In genomic region chr11:35608794-35609193, GRCm38 (mm10) we compare ENCODE assay signal across 28 mouse cellular contexts.
DNase-seq lines count a peak whose midpoint lies in the region; ATAC-seq and TF ChIP-seq lines count a peak whose summit lies in the region.
"Had no signal": no experiment of that assay in that cellular context is flagged by ENCODE, and none has a peak within 500 bp of the region (broad histone marks: within the 10 kb centered on the region; RNA-seq: fewer than 3 reads in every experiment).

No protein-coding gene starts in this region.

- intact Hi-C loops in heart, postnatal 14 days (cut with DNase I), result no loop called here

- peaks cover 26% of the 10 kb centered on the region for H3K36me3 ChIP-seq in midbrain, embryonic 10.5 days
- H3K36me3 ChIP-seq in midbrain, embryonic 14.5 days (ENCODE audit: control insufficient read depth, insufficient read depth, low read length), result no peaks in the 10 kb centered on the region
- no peaks in the 10 kb centered on the region for H3K36me3 ChIP-seq in CH12.LX (replicated peaks in 1 of 2; ENCODE audit: control insufficient read depth in 1 of 2, insufficient read depth in 1 of 2, low read length in 1 of 2)
- no peaks in the 10 kb centered on the region for H3K36me3 ChIP-seq in neural tube, embryonic 14.5 days (ENCODE audit: control insufficient read depth, insufficient read depth, low read length)
- H3K36me3 ChIP-seq: embryonic facial prominence, embryonic 15.5 days; heart, embryonic 15.5 days; liver, embryonic 15.5 days had no signal

- H3K79me2 ChIP-seq in CH12.LX (replicated peaks; ENCODE audit: control insufficient read depth, extremely low read depth, insufficient read depth, poor library complexity, severe bottlenecking), result no peaks in the 10 kb centered on the region

- dilution Hi-C loops in CH12.LX (cut with MboI; ENCODE audit: extremely low pct_ligation_motif_present, extremely low pct_unique_long_range_greater_than_20kb, low sequenced_read_pairs), result no loop called here

- H3K4me3 ChIP-seq in midbrain, embryonic 10.5 days, result no peak overlapping the region
- no peak overlapping the region for H3K4me3 ChIP-seq in midbrain, embryonic 14.5 days (replicated peaks; ENCODE audit: low read depth, low read length)
- H3K4me3 ChIP-seq in CH12.LX (replicated peaks in 1 of 3; ENCODE audit: low read depth in 2 of 3, low read length in 2 of 3, poor library complexity in 1 of 3), result no peak overlapping the region
- H3K4me3 ChIP-seq in neural tube, embryonic 14.5 days (ENCODE audit: low read depth, low read length), result no peak overlapping the region
- H3K4me3 ChIP-seq in layer of hippocampus, adult 2 months, result no peak overlapping the region
- H3K4me3 ChIP-seq: embryonic facial prominence, embryonic 10.5 days; embryonic facial prominence, embryonic 15.5 days; forebrain, embryonic 13.5 days; heart, embryonic 10.5 days; heart, embryonic 15.5 days; liver, embryonic 15.5 days had no signal

- TF ChIP-seq EP300 in CH12.LX (IDR thresholded peaks at IDR 0.05; ENCODE audit: low read length), result no peak

- no peak for TF ChIP-seq CTCF in CH12.LX (conservative IDR thresholded peaks at IDR 0.05 in 1 of 2, IDR thresholded peaks at IDR 0.05 in 1 of 2; ENCODE audit: low read depth in 2 of 2, low read length in 2 of 2)
- TF ChIP-seq CTCF in brain, embryonic 14.5 days (IDR thresholded peaks at IDR 0.05; ENCODE audit: borderline replicate concordance, extremely low read depth, insufficient read depth, insufficient read length), result no peak
- no peak for TF ChIP-seq CTCF in layer of hippocampus, adult 2 months (conservative IDR thresholded peaks at IDR 0.05)

- H3K27ac ChIP-seq in midbrain, embryonic 10.5 days (replicated peaks), result peak overlapping the region; percentile 61
- H3K27ac ChIP-seq in midbrain, embryonic 14.5 days (replicated peaks; ENCODE audit: low read depth, low read length), result no peak overlapping the region
- no peak overlapping the region for H3K27ac ChIP-seq in CH12.LX (ENCODE audit: insufficient read depth, low read depth)
- no peak overlapping the region for H3K27ac ChIP-seq in neural tube, embryonic 14.5 days (ENCODE audit: low read depth, low read length)
- no peak overlapping the region; the same call in 1 of the 2 replicates for H3K27ac ChIP-seq in layer of hippocampus, adult 2 months
- H3K27ac ChIP-seq: embryonic facial prominence, embryonic 10.5 days; embryonic facial prominence, embryonic 15.5 days; forebrain, embryonic 13.5 days; heart, embryonic 10.5 days; heart, embryonic 15.5 days; liver, embryonic 15.5 days had no signal

- WGBS in midbrain, embryonic 10.5 days, result 74% methylated on average over 5 of the region's 5 CpGs
- WGBS in midbrain, embryonic 14.5 days, result 54% methylated on average over 5 of the region's 5 CpGs
- WGBS in neural tube, embryonic 14.5 days, result 49% methylated on average over 5 of the region's 5 CpGs

- in situ Hi-C loops in CH12.LX (cut with MboI; ENCODE audit: low pct_ligation_motif_present, low pct_unique_long_range_greater_than_20kb, low sequenced_read_pairs), result no loop called here

- no peak for TF ChIP-seq RAD21 in CH12.LX (IDR thresholded peaks at IDR 0.05; ENCODE audit: low read depth, low read length)

- no peak overlapping the region for H3K9ac ChIP-seq in midbrain, embryonic 14.5 days (replicated peaks; ENCODE audit: low read length)
- no peak overlapping the region for H3K9ac ChIP-seq in CH12.LX (ENCODE audit: insufficient read depth, low read depth)
- no peak overlapping the region for H3K9ac ChIP-seq in neural tube, embryonic 14.5 days (replicated peaks; ENCODE audit: low read depth, low read length)
- H3K9ac ChIP-seq: embryonic facial prominence, embryonic 15.5 days; forebrain, embryonic 13.5 days; heart, embryonic 15.5 days; liver, embryonic 15.5 days; lung, embryonic 14.5 days had no signal

- peaks cover 66% of the 10 kb centered on the region for H3K4me1 ChIP-seq in midbrain, embryonic 10.5 days
- peaks cover 22% of the 10 kb centered on the region for H3K4me1 ChIP-seq in midbrain, embryonic 14.5 days (ENCODE audit: control insufficient read depth, insufficient read depth, low read length)
- peaks cover 0 to 47% of the 10 kb centered on the region in 2 experiments; a peak in 2 of 4 replicates for H3K4me1 ChIP-seq in CH12.LX (ENCODE audit: control insufficient read depth in 1 of 2, insufficient read depth in 2 of 2)
- peaks cover 10% of the 10 kb centered on the region for H3K4me1 ChIP-seq in neural tube, embryonic 14.5 days (ENCODE audit: control insufficient read depth, insufficient read depth, low read length)
- H3K4me1 ChIP-seq: heart, embryonic 15.5 days; liver, embryonic 15.5 days had no signal

- no peak overlapping the region for H3K4me2 ChIP-seq in midbrain, embryonic 14.5 days (ENCODE audit: low read length)
- no peak overlapping the region for H3K4me2 ChIP-seq in CH12.LX (ENCODE audit: insufficient read depth, low read depth, poor library complexity, severe bottlenecking)
- H3K4me2 ChIP-seq in neural tube, embryonic 14.5 days (ENCODE audit: low read depth, low read length), result no peak overlapping the region
- H3K4me2 ChIP-seq: embryonic facial prominence, embryonic 15.5 days; forebrain, embryonic 13.5 days; heart, embryonic 15.5 days; liver, embryonic 15.5 days; lung, embryonic 14.5 days had no signal

- no peak for TF ChIP-seq POLR2A in CH12.LX (IDR thresholded peaks at IDR 0.05; ENCODE audit: low read depth, low read length)
- TF ChIP-seq POLR2A in brain, embryonic 14.5 days (IDR thresholded peaks at IDR 0.05; ENCODE audit: borderline replicate concordance, extremely low read depth, insufficient read depth, insufficient read length, poor library complexity, severe bottlenecking), result no peak

- no peak for DNase-seq in midbrain, embryonic 10.5 days (ENCODE audit: low spot score)
- DNase-seq in midbrain, embryonic 14.5 days, result no peak
- DNase-seq in CH12.LX (ENCODE audit: extremely low read depth), result peak; percentile 38
- DNase-seq in brain, embryonic 14.5 days (ENCODE audit: low read depth), result peak; percentile 41
- no peak for DNase-seq in layer of hippocampus, adult 2 months (ENCODE audit: low spot score in 2 of 2)
- no peak for DNase-seq in heart, postnatal 14 days
- DNase-seq: adrenal gland, adult 2 months; adrenal gland, postnatal 36 days; cerebellum, adult 2 months; cerebellum, postnatal 14 days; gastrocnemius, postnatal 14 days; heart, adult 11 months; heart, postnatal 36 days; kidney, adult 9 months; kidney, postnatal 10 days; liver; lung, embryonic 14.5 days; thymus, postnatal 4 days had no signal

- ATAC-seq in midbrain, embryonic 14.5 days (ENCODE audit: low FRiP score, low TSS enrichment), result no peak
- ATAC-seq in neural tube, embryonic 14.5 days (ENCODE audit: low read depth), result peak; percentile 35; the same call in 1 of the 2 replicates
- ATAC-seq: activated CD4-positive, CD25-positive, alpha-beta regulatory T cell, adult 4 months; CD4-positive, CD25-positive, alpha-beta regulatory T cell, adult 4 months; forebrain, embryonic 13.5 days; intestine, postnatal 0 days had no signal

- H3K9me3 ChIP-seq in midbrain, embryonic 10.5 days (replicated peaks), result no peaks in the 10 kb centered on the region
- no peaks in the 10 kb centered on the region for H3K9me3 ChIP-seq in midbrain, embryonic 14.5 days (ENCODE audit: control insufficient read depth, low read length)
- peaks cover 2% of the 10 kb centered on the region for H3K9me3 ChIP-seq in CH12.LX (replicated peaks; ENCODE audit: low read length)
- H3K9me3 ChIP-seq in neural tube, embryonic 14.5 days (ENCODE audit: control insufficient read depth, low read length), result no peaks in the 10 kb centered on the region
- H3K9me3 ChIP-seq: embryonic facial prominence, embryonic 10.5 days; embryonic facial prominence, embryonic 15.5 days; forebrain, embryonic 13.5 days; heart, embryonic 10.5 days; heart, embryonic 15.5 days; liver, embryonic 15.5 days had no signal

- H3K27me3 ChIP-seq in midbrain, embryonic 10.5 days (ENCODE audit: low read depth, poor library complexity, severe bottlenecking), result peaks cover 53% of the 10 kb centered on the region
- peaks cover 4% of the 10 kb centered on the region; the same call in 1 of the 2 replicates for H3K27me3 ChIP-seq in midbrain, embryonic 14.5 days (ENCODE audit: control insufficient read depth, insufficient read depth, low read length)
- H3K27me3 ChIP-seq in CH12.LX (replicated peaks), result peaks cover 7% of the 10 kb centered on the region
- H3K27me3 ChIP-seq in neural tube, embryonic 14.5 days (ENCODE audit: control insufficient read depth, insufficient read depth, low read length), result no peaks in the 10 kb centered on the region
- H3K27me3 ChIP-seq: embryonic facial prominence, embryonic 15.5 days; liver, embryonic 15.5 days had no signal

TF ChIP-seq in CH12.LX, 34 proteins besides CTCF, POLR2A, EP300 and RAD21:
- TF ChIP-seq ZKSCAN1 (IDR thresholded peaks at IDR 0.05; ENCODE audit: borderline replicate concordance, low read depth, low read length), result no peak
- TF ChIP-seq MEF2A (IDR thresholded peaks at IDR 0.05; ENCODE audit: borderline replicate concordance, low read depth, low read length), result no peak
- no peak for TF ChIP-seq MAZ (IDR thresholded peaks at IDR 0.05; ENCODE audit: low read depth, low read length)
- no peak for TF ChIP-seq HCFC1 (IDR thresholded peaks at IDR 0.05; ENCODE audit: low read depth, low read length)
- no peak for TF ChIP-seq ZMIZ1 (IDR thresholded peaks at IDR 0.05; ENCODE audit: low read depth, low read length)
- no peak for TF ChIP-seq MAX (IDR thresholded peaks at IDR 0.05; ENCODE audit: low read length)
- no peak for TF ChIP-seq NELFE (IDR thresholded peaks at IDR 0.05; ENCODE audit: low read depth, low read length)
- peak; percentile 16; the same call in 1 of the 2 replicates for TF ChIP-seq TCF12 (IDR thresholded peaks at IDR 0.05; ENCODE audit: low read depth, low read length)
- TF ChIP-seq USF1 (IDR thresholded peaks at IDR 0.05; ENCODE audit: low read depth, low read length), result no peak
- no peak for TF ChIP-seq JUN (IDR thresholded peaks at IDR 0.05; ENCODE audit: insufficient read depth, low read depth, low read length)
- TF ChIP-seq MYC (IDR thresholded peaks at IDR 0.05; ENCODE audit: low read depth, low read length), result no peak
- TF ChIP-seq TBP (conservative IDR thresholded peaks at IDR 0.05; ENCODE audit: low read depth, low read length), result no peak
- no peak for TF ChIP-seq MAFK (IDR thresholded peaks at IDR 0.05; ENCODE audit: insufficient replicate concordance, low read length)
- TF ChIP-seq BHLHE40 (IDR thresholded peaks at IDR 0.05; ENCODE audit: low read depth, low read length), result 0 out of 2 replicates have a peak, but pooled peaks have one; percentile 8
- TF ChIP-seq ETS1 (conservative IDR thresholded peaks at IDR 0.05; ENCODE audit: low read depth, low read length), result no peak
- TF ChIP-seq CHD2 (IDR thresholded peaks at IDR 0.05; ENCODE audit: low read length), result no peak

Comparison
In these comparisons a context has a peak if more than half of its experiments do, and no peak if none do; other contexts are left out.
1. DNase-seq: peak in CH12.LX (single experiment) and brain, embryonic 14.5 days (single experiment); none in midbrain, embryonic 10.5 days (single experiment), midbrain, embryonic 14.5 days (single experiment), layer of hippocampus, adult 2 months (0 of 2) and heart, postnatal 14 days (0 of 2).